ENCODE assay signal across 10 mouse cellular contexts in genomic region chr17:87676916-87677474, GRCm38 (mm10). TPM values are rescaled to one million over a fixed set of nuclear protein-coding genes. Genes with fewer than 3 reads are reported as not detected.
DNase-seq lines count a peak whose midpoint lies in the region; ATAC-seq and TF ChIP-seq lines count a peak whose summit lies in the region.
"Not testable (repeated sequence)": the region's sequence is repeated elsewhere in the genome, so short reads cannot be mapped to it uniquely, and the experiment has no call there.
"Had no signal": no experiment of that assay in that cellular context is flagged by ENCODE, and none has a peak within 500 bp of the region (broad histone marks: within the 10 kb centered on the region; RNA-seq: fewer than 3 reads in every experiment).

No protein-coding gene starts in this region.

- H3K79me2 ChIP-seq in MEL (ENCODE audit: control insufficient read depth, insufficient read depth, low read length, poor library complexity) = peaks cover 29% of the 10 kb centered on the region

- not testable (repeated sequence) for TF ChIP-seq POLR2A in MEL (IDR thresholded peaks at IDR 0.05; ENCODE audit: control insufficient read depth in 1 of 2, insufficient read depth in 1 of 2, low read depth in 1 of 2, low read length in 2 of 2, poor library complexity in 1 of 2)

- not testable (repeated sequence) for H3K9ac ChIP-seq in MEL (ENCODE audit: control insufficient read depth, low read depth, low read length, poor library complexity, severe bottlenecking); hindbrain, embryonic 11.5 days (ENCODE audit: low read depth, low read length)

- H3K9me3 ChIP-seq in MEL (replicated peaks; ENCODE audit: insufficient read depth, low read length); hindbrain, embryonic 11.5 days (ENCODE audit: control insufficient read depth, low read length): not testable (repeated sequence)

- TF ChIP-seq EP300 in MEL (IDR thresholded peaks at IDR 0.05; ENCODE audit: low read depth in 1 of 2, low read length in 2 of 2) = not testable (repeated sequence)

- not testable (repeated sequence) for H3K4me3 ChIP-seq in MEL (ENCODE audit: control insufficient read depth in 1 of 2, insufficient read depth in 1 of 2, low read depth in 2 of 2, low read length in 2 of 2); hindbrain, embryonic 11.5 days (ENCODE audit: low read depth, low read length)

- DNase-seq in MEL (ENCODE audit: low read depth, low spot score) = peak; percentile 17
- DNase-seq in brain, adult 2 months (ENCODE audit: low read depth, low spot score) = peak; percentile 20
- DNase-seq in embryo, embryonic 10.5 days (ENCODE audit: low spot score) = peak; percentile 32
- DNase-seq in hindbrain, embryonic 11.5 days (ENCODE audit: low spot score) = peak; percentile 33
- DNase-seq in retina, postnatal 1 day = peak; percentile 55

- H3K27ac ChIP-seq in MEL (ENCODE audit: control insufficient read depth, low read depth, low read length); hindbrain, embryonic 11.5 days (ENCODE audit: low read depth, low read length): not testable (repeated sequence)

- 90% methylated on average over 1 of the region's 1 CpGs for whole genome bisulfite sequencing in hindbrain, embryonic 11.5 days

- not testable (repeated sequence) for TF ChIP-seq RAD21 in MEL (IDR thresholded peaks at IDR 0.05; ENCODE audit: low read depth, low read length)

- H3K27me3 ChIP-seq in MEL (ENCODE audit: control insufficient read depth in 1 of 2, insufficient read depth in 2 of 2, low read length in 2 of 2); hindbrain, embryonic 11.5 days (ENCODE audit: control insufficient read depth, insufficient read depth, low read length): not testable (repeated sequence)

- not testable (repeated sequence) for H3K36me3 ChIP-seq in MEL (ENCODE audit: control insufficient read depth in 1 of 2, insufficient read depth in 2 of 2, low read length in 2 of 2); hindbrain, embryonic 11.5 days (ENCODE audit: control insufficient read depth, insufficient read depth, low read length)

- ATAC-seq in hindbrain, embryonic 11.5 days (ENCODE audit: low FRiP score) = not testable (repeated sequence)
- peak; percentile 39 for ATAC-seq in megakaryocyte progenitor cell, adult 5-6 weeks (replicated peaks; ENCODE audit: poor library complexity)

- TF ChIP-seq CTCF in MEL (IDR thresholded peaks at IDR 0.05 in 2 of 3, conservative IDR thresholded peaks at IDR 0.05 in 1 of 3; ENCODE audit: control insufficient read depth in 1 of 3, insufficient read depth in 1 of 3, low read depth in 2 of 3, low read length in 3 of 3, poor library complexity in 1 of 3, severe bottlenecking in 1 of 3) = not testable (repeated sequence)

- H3K4me1 ChIP-seq in MEL (ENCODE audit: control insufficient read depth in 1 of 2, insufficient read depth in 2 of 2, low read length in 2 of 2); hindbrain, embryonic 11.5 days (replicated peaks; ENCODE audit: control insufficient read depth, insufficient read depth, low read length): not testable (repeated sequence)

- not testable (repeated sequence) for H3K4me2 ChIP-seq in hindbrain, embryonic 11.5 days (replicated peaks; ENCODE audit: low read depth, low read length)

RNA-seq across cellular contexts. Expression of gene Msh2, which starts 4.9 kb away (rescaled TPM):
- 42.5 and 43.0 TPM in 2 replicates for total RNA-seq in MEL (2012; rRNA removed)
- 10 to 100 TPM in 1 of 2 experiments, not detected in 1; 40.8 TPM for polyA plus RNA-seq in MEL (2012; ENCODE audit: insufficient read depth in 1 of 2, insufficient read length in 2 of 2, low read depth in 1 of 2, low replicate concordance in 2 of 2, missing spikeins in 1 of 2)
- 76.8 and 84.1 TPM in 2 replicates for polyA plus RNA-seq in hindbrain, embryonic 11.5 days (2014; fragmentation: Nextera tagmentation; extraction: Ambion mirVana)
- total RNA-seq in megakaryocyte progenitor cell, adult 5-6 weeks (2015) = 35.3 and 46.8 TPM in 2 replicates
- 75.0 and 95.0 TPM in 2 replicates for total RNA-seq in megakaryocyte progenitor cell, adult 5-6 weeks (2017)

RNA-seq across cellular contexts. Expression of gene Epcam, which starts 41.2 kb away (rescaled TPM):
- total RNA-seq in MEL (2012; rRNA removed) = not detected in 2 replicates
- not detected for polyA plus RNA-seq in MEL (2012; ENCODE audit: insufficient read depth in 1 of 2, insufficient read length in 2 of 2, low read depth in 1 of 2, low replicate concordance in 2 of 2, missing spikeins in 1 of 2)
- 23.5 and 28.2 TPM in 2 replicates for polyA plus RNA-seq in hindbrain, embryonic 11.5 days (2014; fragmentation: Nextera tagmentation; extraction: Ambion mirVana)
- not detected in 2 replicates for total RNA-seq in megakaryocyte progenitor cell, adult 5-6 weeks (2015)
- 0.34 TPM in 1 of 2 replicates, not detected in the other for total RNA-seq in megakaryocyte progenitor cell, adult 5-6 weeks (2017)
- total RNA-seq: adrenal gland, adult 18-20 months; gastrocnemius, adult 8-10 months; gastrocnemius, postnatal 36 days; heart, postnatal 36 days had no signal
